Mouse (Mus musculus): ENCODE measurements around the gene Bsn. TPM values are rescaled to one million over a fixed set of nuclear protein-coding genes. Genes with fewer than 3 reads are reported as not detected.

Gene Bsn
- total RNA-seq, 2 experiments from 2014 or later = 243 to 246 TPM

DNA sequence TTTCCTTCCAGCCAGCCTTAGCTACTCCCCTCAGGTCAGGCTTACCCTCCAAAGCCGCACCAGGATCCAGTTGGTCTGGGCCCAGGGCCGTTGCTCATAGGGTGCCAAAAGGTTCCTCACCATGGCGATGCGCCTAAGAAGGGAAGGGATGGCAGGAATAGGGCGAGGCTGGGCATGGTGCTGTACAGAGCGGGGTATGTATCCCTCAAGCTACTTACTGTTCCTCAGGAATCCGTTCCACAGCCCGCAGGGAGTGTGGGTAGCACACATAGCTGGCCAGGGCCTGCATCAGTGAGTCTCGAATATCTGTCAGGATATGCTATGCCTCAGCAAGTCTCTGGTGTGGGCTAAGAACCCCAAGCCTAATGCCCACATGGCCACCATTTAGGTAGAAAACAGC, 131.9 kb downstream of the Bsn start:
- no peak for DNase-seq (ENCODE audit: low spot score in 2 of 2)

DNA sequence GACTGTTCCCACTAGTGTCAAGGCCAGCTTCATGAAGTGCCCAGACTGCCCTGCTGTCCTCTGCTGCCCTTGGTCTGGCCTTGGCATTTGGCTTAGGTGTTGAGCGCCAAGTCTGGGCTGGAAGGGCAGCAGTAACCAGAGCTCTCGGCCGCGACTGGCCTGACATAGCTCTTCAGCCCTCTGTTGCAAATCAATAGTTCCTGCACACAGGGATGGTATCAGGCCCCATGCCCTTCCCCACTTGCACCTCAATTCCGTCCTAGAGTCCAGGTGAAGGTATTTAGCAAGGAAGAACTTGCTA, 133.0 kb downstream of the Bsn start:
- no peak for DNase-seq (ENCODE audit: low spot score in 2 of 2)

DNA sequence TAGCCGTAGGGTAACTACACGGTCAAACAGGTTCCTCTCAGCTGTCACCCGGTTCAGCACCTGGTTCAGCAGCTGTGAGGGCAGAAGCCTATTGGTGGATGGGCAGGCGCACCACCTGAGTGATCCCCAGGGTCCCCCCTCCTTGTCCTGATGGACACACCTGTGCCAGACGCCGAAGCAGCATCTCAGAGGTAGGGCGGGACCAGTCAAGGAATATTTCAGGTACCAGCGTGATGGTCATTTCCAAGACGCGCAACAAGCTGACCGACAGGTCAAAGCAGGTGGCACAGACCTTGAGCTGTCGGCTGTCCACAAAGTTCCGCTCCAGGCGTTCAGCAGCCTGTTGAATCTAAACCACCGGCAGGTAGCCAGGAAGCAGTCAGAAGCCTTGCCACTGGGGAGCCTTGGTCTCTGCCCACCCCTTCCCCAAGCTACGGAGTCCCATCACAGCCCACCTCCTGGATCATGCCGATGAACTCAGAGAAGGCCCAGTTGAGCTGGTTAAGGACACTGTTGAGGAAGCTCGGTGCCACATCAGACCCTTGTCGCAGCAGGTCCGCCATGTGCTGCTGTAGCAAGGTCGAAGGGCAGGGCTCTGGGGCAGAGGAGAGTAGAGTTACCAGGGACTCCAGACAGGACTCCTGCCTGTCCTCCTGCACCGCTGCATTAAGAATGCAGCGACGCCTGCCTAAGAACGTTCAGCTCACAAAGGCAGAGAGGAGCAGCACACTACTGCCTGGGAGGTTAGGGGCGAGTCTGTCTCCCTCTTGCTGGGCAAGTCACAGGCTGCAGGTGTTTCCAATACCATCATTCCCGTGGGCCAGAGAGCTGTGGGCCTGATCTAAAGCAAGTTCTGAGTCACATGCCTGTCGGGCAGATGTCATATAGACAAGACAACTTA, 133.6 kb downstream of the Bsn start:
- no peak for DNase-seq (ENCODE audit: low spot score in 2 of 2)

DNA sequence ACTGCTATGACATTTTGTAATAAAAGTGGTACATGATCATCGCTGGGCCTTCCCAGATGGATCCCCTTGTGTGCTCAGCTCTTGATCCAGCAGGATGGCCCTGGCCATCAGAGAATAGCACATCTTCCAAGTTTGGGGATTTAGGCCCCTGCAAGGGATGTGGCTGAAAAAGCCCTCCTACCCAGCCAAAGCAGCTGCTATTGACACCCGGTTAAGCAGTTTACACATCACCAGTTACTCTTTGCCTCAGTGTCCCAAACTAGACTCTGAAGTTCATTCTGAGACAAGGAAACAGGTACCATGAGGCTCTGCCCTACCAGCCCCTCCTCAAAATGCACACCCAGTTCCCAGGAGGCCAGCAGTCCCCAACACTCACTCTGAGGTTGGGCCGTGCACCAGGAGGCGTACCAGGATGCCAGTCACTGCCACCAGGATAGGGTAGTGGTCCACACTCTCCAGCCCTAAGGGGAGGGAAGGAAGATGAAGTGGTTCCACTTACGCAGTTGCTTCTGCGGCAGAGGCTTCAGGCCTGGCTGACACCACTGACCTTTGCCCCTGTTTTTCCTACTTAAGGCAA, 134.4 kb downstream of the Bsn start:
- DNase-seq (ENCODE audit: low spot score in 2 of 2) = no peak

DNA sequence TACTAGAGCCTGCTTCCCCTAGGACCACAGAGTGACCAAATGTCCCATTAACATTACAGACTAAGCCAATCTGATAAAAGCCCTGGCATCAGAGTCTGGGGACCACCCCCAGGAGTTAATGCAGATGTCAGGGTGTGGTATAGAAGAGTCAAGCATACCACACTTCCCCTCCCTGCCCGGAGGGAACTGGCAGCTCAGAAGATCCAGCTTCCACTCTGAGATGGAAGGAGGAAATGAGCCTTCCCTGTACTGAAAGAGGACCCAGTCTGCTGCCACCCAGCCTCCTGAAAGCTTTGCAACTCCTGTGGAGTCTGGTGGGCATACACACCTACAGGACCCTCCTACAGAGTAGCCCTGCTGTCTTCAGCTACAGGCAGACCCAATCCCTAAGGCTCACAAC, 135.1 kb downstream of the Bsn start:
- DNase-seq (ENCODE audit: low spot score in 2 of 2) = no peak

DNA sequence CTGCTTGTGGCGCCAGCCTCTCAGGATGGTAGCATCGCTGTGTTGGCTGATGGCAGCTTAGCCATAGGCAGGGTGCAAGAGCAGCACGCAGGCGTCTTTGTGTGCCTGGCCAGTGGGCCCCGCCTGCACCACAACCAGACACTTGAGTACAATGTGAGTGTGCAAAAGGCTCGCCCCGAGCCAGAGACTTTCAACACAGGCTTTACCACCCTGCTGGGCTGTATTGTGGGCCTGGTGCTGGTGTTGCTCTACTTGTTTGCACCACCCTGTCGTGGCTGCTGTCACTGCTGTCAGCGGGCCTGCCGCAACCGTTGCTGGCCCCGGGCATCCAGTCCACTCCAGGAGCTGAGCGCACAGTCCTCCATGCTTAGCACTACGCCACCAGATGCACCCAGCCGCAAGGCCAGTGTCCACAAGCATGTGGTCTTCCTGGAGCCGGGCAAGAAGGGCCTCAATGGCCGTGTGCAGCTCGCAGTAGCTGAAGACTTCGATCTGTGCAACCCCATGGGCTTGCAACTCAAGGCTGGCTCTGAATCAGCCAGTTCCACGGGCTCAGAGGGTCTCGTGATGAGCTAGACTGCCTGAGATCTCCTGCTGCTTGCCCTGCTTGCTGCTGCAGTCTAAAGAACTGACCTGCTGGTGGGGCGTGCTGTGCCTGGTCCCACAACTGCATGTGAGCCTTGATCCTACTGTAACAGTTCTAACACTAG, 135.7 kb downstream of the Bsn start:
- no peak for DNase-seq (ENCODE audit: low spot score in 2 of 2)

DNA sequence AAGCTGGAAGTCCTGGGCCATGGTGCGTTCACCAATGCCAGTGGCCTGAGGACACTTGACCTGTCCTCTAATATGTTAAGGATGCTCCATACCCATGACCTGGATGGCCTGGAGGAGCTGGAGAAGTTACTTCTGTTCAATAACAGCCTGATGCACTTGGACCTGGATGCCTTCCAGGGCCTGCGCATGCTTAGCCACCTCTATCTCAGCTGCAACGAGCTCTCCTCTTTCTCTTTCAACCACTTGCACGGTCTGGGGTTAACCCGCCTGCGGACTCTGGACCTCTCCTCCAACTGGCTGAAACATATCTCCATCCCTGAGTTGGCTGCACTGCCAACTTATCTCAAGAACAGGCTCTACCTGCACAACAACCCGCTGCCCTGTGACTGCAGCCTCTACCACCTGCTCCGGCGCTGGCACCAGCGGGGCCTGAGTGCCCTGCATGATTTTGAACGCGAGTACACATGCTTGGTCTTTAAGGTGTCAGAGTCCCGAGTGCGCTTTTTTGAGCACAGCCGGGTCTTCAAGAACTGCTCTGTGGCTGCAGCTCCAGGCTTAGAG, 136.4 kb downstream of the Bsn start:
- DNase-seq (ENCODE audit: low spot score in 2 of 2) = no peak

DNA sequence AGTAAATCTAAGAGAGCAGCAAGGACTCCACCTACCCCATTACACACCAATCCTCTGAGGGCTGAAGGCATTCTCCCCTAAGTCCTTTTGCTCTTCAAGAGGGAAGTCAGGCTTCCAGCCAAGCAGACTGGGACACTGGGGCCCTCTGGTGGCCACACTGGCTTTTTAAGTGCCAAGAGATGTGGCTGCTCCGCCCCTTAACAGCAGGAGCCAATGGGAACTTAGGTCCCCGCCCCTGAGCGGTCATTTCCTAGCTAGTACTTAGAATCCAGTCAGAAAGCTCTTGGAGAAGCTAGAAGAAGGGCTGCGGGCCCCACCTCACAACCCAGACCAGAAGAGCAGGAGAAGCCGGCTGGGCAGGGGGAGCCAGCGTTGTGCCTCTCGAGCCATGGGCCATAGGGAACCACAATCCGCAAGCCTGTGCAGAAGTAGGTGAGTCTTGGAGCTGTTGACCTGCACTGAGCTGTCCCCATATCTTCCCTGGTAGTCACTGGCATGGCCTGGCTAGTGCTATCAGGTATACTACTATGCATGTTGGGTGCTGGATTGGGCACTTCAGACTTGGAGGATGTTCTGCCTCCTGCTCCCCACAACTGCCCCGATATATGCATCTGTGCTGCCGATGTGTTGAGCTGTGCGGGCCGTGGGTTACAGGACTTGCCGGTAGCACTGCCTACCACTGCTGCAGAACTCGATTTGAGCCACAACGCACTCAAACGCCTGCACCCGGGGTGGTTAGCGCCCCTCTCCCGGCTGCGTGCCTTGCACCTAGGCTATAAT, 137.1 kb downstream of the Bsn start, which contains the start of gene Amigo3:
Gene Amigo3, plus strand, starts transcription at position 275 of the 780 bp plus-strand sequence.
- DNase-seq (ENCODE audit: low spot score in 2 of 2) = peak; percentile 96 to 97

DNA sequence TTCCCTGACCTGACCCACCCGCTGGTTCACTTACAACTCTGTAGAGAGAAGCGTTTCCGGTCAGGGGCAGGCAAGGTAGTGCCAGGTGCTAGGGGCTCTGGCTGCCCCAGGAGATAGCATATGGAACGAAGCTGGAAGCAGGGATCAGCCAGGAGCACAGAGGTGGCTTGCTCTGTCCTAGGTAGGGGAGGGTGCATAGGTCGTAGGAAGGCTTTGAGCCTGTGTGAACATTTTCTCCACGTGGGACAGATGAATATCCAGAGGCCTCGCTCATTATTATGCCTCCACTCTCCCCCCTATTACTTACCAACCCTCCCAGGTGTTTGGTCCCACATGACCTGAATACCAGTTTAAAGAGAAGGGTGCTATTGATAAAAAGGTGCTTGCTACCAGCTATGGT, 137.8 kb downstream of the Bsn start:
- DNase-seq (ENCODE audit: low spot score in 2 of 2) = no peak

DNA sequence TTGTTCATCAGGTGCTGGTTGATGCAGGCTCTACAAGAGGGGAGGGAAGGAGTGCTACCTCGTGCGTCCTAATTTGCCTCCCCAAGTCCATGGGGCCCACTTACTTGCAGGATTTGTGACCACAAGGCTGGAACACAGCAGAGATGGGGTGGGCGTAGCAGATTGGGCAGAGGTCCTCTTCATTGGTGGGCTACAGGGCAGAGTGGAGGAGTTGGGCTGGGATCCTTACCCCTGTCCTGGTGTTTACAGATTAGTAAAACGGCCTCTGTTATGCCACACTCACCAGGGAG, 138.3 kb downstream of the Bsn start:
- DNase-seq (ENCODE audit: low spot score in 2 of 2) = no peak

DNA sequence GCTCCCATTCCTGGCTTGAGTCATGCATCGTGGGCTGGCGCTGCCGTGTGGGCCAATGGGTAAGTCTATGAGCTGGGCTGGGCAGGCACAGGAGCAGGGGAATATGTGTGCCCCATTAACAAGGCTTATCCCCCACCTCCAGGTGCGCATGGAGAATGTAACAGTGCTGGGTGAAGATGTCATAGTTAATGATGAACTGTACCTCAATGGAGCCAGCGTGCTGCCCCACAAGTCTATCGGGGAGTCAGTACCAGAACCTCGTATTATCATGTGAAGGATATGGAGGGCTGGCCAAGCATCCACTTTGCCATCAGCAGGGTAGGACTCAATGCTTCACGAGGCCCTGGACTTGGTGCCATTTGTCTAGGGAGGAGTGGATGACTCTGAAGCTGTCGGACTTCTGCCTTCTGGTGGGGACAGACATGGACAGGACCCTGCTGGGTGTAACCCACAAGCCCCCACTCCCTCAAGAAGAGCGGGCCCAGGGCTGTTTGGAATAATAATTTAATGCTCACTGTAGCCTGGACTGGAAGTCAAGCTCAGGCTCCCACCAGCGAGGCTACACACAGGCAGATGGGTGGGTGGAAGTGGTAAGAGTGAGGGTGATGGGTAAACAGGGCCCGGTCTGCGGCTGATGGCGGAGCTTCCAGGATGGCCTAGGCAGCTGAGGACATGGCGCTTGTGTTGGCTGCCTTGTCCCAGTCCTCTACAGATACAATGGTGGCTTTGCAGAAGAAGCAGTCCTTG, 138.8 kb downstream of the Bsn start:
- peak in 1 of 2 experiments; percentile 2 for DNase-seq (ENCODE audit: low spot score in 2 of 2)

DNA sequence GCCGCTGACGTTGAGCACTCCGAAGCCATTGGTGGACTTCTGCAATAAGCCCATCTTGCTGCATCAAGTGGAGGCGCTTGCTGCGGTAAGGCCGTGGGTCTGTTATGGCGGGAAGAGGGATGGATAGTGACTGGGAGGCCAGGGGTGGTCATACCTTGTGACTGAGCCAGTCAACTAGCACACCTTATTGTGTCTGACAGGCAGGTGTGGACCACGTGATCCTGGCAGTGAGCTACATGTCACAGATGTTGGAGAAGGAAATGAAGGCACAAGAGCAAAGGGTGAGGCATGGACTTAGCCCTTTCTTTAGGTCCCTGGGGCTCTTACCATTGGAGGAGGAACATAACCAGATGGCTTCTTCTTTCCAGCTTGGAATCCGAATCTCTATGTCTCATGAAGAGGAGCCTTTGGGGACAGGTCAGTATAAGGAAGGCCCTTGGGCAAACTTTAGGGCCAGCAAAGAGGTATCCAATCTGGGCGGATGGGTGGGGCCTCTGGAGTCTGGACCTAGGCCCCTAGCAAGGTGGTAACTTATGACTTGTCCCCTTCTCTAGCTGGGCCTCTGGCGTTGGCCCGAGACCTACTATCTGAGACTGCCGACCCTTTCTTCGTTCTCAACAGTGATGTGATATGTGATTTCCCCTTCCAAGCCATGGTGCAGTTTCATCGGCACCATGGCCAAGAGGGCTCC, 140.5 kb downstream of the Bsn start:
- DNase-seq (ENCODE audit: low spot score in 2 of 2) = no peak

DNA sequence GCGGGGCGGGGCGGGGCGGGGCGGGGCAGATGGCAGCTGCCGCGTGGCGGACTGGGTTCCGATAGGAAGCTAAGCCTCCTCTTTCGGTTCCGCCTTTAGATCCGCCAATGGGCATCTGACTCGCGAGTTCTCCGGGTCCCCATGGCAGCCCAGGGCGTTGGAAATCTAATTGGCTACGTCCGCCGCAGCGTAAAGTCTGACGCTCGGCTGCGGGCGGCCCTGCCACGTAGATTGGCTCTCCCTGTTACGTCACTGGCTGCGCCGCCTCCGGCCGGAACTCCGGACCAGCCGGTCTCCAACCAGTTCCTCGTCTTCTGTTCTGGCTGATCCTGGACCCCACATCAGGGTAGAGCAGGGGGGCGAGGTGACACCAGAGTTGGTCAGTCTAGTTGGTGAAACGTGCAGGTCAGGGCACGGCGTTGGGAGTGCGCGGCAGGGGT, 141.1 kb downstream of the Bsn start, which contains the start of gene Gmppb:
Gene Gmppb, plus strand, starts transcription at position 227 of the 440 bp plus-strand sequence.
- DNase-seq (ENCODE audit: low spot score in 2 of 2) = peak; percentile 94 to 97

DNA sequence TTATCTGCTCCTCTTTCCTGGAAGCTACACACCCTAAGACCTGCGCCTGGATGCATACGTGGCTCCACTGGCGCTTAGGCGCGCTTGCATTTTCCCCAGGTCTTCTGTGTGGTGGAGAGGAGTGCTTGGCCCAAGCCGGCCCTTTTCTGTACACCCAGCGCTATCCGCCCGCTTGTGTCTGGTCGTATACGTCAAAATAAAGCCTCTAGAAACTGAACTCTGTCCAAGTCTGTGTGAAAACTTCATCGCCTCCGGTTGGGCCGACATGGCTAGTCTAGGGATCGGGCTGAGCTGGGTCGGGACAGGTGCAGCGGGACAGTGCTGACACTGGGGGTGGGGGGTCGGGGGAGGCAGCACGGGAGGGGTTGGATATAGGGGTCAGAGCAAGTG, 141.6 kb downstream of the Bsn start:
- DNase-seq (ENCODE audit: low spot score in 2 of 2) = no peak

DNA sequence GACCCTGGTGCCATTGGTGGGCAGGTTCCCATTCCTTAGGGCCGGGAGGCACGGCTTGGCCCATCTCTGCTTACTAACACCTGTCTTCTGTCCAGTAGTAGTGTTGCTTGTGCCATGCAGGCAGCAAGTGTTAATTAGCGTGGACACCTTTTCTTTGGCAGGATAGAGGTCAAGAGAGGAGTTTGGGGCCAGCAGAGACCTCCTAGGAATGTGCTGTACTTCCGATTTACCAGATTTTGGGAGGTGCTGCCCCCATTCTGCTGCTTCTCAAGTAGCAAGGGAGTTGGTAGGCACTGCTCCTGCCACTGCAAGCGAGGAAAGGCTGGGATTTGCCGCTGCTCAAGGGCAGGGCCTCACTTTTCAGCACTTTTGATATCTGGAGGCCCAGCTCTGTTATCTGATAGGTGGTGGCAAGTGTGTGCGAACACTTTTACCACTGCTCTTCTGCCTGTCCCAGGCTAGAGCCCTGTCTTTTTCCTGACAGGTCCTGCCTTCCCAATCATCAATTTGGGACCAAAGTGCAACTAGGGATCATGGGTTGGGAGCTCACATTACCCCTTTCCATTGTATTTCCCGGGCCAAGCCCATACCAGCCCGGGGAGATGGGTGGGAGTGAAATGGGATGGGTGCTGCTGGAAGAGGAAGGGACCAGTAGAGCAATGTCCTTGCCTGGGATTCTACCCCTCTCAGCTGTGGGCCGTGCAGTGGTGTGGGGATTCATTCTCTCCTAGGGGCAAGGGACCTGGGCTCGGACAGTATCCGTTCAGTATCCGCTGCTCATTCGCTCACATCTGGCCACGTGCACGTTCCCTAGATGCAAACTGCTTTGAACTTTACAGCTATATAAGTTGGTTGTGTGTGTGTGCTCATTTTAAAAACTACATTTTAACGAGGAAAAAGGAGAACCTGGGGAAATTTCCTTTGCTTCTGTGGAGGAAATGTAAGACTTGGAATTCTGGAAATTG, 142.3 kb downstream of the Bsn start:
- DNase-seq (ENCODE audit: low spot score in 2 of 2) = no peak

DNA sequence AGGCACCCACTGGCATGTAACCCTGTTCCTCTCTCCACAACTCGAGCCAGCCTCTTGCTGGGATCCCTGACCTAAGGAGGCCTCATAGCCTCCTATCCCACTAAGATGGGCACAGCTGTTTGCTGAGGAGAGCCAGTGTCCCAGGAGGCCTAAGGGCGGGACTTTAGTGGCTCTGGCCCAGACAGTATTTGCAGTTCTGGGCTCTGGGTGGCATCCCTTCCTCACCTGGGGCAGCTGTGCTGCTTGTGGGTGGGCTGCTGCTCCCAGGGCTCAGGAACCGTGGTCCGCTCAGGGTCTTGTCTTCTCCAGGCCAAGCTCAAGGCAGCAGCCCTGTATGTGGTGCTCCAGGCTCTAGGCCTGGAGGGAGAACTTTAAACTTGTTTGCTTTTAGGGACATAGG, 143.6 kb downstream of the Bsn start:
- DNase-seq (ENCODE audit: low spot score in 2 of 2) = no peak
